Mouse (Mus musculus) thymus, postnatal 14 days (tissue): ENCODE measurements at regions not wholly inside any gene's neighbourhood (a gene's known extent, or its start where the extent isn't known, plus 50 kb on each side); places are given as distances from the start of the nearest gene placed in this dataset.
A peak's percentile ranks its signal among the peaks of the same experiment; 100 is the strongest.
"Not testable (repeated sequence)": the region's sequence is repeated elsewhere in the genome, so short reads cannot be mapped to it uniquely, and the experiment has no call there.

ENCODE experiments used
- DNase-seq: peaks from one replicate; pipeline ENCODE4 v3.0.0; 2021

DNA sequence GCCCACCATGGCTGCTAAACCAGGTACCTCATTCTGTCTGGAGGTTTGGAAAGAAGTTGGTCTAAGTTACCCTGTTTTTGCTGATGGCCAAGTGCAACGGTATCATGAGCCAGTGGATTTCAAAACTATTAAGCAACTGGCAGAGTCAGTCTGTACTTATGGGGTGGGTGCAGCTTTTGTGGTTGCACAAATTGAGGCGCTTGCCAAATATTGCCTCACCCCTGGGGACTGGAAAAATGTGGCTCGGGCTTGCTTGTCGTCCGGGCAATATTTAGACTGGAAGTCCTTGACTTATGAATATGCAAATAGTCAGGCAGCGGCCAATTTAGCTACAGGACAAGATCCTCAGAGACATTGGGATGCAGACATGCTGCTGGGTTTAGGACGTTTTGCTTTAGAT is 110.2 kb downstream of the Olfr164 start:
- no peak for DNase-seq

DNA sequence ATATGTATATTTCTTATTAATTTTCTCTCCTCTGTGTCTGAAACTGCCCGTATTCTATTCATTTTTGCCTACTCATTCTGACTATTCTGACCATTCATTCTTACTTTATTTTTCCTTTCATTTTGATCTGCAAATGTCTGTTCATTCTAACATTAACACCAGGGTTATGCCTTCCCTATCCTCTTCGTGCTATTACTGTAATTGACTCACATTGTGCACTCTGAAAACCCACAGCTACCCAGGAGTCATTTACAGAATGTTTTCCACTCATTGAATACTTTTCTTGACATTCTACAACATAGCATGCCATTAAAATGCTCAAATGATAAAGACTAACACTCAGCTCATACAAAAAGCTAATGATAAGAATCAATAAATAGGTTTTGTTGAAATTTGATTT is 112.9 kb downstream of the Olfr164 start:
- DNase-seq = no peak

DNA sequence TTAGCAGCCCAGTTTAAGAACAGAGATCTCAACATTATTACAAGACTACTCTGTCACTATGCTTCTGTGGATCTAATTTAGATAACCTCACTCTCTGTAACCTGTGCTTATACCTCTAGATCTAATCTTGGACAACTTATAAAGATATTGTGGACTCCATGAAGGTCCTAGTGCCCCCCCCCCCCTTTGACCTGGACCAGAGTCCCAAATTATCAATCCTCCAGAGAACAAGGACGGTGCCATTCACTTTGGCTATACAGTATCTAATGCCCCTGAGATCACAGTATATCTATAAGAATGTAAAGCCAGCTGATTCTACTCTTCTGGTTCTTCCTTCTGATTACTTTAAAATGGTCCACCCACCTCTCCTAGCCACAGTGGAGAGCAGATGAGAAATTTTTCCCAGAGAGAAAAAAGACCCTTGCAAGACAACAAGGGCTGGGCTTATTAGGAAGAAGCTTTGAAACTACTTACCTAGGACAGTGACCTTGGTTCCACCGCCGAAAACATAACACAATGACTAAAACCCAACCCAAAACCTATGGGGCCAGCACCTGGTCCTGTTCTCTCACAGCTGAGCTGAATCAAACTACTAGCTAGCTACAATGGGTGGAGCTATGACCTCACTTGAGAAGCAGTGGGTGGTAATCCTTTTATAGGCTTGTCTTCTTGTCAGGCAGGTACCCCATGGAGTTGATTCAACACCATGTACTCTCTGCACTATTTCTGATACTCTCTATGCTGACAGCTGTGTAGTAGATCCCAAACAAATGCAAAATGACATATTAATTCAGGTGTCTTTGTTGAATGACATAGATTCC is 113.9 kb downstream of the Olfr164 start:
- DNase-seq = no peak

- DNase-seq = peak; percentile 3
Observed at GRCm38 (mm10) chr16:19198539-19199385, 115.1 kb downstream of the Olfr164 start.

DNA sequence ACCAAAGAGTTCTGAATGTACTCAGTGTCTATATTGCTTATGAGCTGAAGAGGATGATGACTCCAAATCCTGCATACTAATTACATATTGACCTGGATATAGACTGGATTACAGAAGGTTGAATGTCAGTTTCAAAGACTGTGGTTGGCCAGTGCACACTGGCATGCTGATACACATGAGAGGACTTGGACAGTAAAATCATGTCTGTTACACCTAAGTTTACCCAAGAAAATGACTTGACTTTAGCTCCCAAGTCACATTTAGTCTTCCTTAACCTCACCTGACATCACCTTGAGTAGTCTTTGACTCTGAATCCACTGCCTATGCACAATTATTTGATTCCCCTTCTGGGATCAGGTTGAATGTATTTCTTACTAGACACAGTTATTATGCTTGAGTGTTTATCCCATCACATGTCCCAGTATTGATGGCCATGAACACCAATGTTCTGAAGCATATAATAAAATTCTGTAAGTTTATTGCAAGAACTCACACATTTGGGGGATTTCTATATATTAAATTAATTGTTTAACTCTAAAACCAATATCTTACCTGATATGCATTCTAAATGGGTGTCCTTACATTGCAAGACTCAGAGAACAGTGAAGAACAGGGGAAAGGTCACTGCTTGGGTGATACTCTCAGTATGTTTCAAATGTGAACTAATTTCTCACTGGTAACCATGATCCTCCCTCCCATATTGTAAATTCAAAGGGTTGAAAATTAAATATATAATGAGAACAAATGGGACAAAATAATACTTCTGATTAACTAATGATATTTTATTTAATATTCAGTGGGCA is 116.0 kb downstream of the Olfr164 start:
- DNase-seq = no peak

DNA sequence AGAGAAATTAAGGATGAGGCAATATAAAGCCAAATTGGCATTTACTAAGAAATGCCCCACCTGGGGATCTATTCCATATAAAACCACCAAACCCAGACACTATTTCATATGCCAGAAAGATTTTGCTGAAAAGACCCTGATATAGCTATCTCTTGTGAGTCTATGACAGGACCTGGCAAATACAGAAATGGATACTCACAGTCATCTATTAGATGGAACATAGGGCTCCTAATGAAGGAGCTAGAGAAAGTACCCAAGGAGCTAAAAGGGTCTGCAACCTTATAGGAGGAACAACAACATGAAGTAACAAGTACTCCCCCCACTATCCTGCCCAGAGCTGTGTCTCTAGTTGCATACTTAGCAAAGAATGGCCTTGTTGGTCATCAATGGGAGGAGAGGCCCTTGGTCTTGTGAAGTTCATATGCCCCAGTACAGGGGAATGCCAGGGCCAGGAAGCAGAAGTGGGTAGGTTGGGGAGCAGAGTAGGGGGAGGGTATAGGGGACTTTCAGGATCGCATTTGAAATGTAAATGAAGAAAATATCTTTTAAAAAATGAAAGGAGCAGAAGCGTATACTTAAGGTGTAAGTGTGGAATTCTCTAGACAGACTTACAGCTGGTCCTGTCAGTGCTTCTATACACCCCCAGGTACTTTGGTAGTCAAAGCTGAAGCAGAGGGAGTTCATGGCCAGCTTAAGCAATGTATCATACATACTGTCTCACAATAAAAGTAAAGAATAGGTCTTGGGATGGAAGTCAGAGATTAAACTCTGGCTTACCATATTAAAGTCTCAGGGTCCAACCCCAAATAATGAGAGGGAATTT is 128.2 kb downstream of the Olfr164 start:
- no peak for DNase-seq

DNA sequence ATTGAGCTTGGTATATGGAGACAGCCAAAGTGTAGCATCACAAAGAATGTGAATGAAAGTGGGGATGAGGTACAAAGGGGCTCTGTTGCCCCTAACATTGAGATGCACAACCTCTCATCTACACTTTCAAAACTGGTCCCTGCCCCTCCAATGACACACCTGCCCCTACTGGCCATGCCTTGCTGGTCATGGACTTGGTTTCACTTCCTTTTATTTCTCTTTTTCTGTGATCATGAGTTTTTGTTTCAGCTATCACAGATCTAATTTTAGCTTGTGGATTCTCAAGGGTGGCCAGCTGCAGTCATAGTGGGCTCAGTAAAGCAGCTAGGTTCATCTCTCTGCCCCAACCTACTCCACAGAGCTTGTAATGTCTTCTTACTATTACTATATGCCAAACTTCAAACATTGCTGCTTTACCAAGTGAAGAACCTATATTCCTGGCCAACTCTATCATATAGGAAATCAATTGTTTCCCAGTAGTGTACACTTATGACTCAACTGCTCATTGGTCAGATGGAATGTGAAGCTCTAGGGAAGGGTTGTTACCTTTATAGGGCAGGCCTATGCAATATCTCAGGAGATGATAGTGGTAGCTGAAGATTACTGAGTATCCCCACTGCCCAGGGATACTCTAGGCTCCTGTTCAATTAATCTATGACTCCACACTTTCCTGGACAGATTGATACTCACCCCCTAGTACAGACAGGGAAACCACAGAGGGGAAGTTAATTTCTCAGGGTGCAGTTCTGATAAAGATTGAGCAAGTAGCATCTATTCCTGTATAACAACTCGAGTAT is 134.5 kb downstream of the Olfr164 start:
- DNase-seq = no peak

- DNase-seq = no peak
Observed at GRCm38 (mm10) chr16:19153046-19153445, 160.8 kb downstream of the Olfr164 start.

- DNase-seq = not testable (repeated sequence)
Observed at GRCm38 (mm10) chr16:19152465-19152864, 161.4 kb downstream of the Olfr164 start.

DNA sequence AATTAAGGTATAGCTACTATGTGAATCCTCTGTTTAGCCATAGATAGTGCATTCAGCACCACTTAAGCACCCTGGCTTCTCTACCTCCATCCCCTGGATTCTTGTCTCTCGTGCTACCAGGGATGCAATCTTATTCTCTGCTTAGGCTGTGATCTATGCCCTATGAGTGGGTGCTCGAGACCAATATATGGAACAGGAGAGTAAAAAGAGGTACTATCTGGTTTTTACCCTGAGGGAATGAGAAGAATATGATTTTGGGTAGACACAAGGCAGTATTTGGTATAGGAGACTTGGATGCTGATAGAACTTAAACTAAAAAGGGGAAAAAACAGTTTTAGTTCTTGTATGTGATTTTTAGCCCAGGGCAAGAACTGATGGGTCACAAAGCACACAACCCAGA is 162.8 kb downstream of the Olfr164 start:
- DNase-seq = no peak

DNA sequence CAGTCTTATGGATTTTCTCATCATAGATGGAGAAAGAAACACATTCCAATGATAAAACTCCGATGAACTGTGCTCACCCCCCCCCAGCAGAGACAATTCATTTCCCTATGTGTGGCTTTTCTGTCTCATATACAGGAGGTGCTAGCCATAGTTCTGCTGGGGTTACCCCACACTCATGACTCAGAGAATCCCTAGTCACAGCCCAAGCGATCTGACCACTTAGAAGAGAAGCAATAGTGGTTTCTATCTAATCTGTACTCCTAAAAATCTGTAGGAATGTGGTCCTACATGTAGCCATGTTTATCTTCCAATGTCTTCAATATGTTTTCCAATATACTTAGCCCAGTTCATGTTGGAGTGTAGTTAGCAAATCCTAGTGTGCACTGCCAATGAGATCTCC is 163.3 kb downstream of the Olfr164 start:
- no peak for DNase-seq

- DNase-seq = peak; percentile 4
Observed at GRCm38 (mm10) chr16:19146290-19146983, 167.4 kb downstream of the Olfr164 start.
